Mouse (Mus musculus): ENCODE results near the gene Anxa9.

- TF ChIP-seq CTCF (IDR thresholded peaks at IDR 0.05; ENCODE audit: extremely low read depth, insufficient read depth, low read length) = no peak
- TF ChIP-seq POLR2A (IDR thresholded peaks at IDR 0.05; ENCODE audit: extremely low read depth, insufficient read depth, low read length) = no peak
Observed at GRCm38 (mm10) chr3:95319110-95319509, 12.1 kb upstream of the Anxa9 start.

Data from cortical plate, adult 2 months (tissue).